Mouse (Mus musculus): ENCODE measurements around the gene Tns3. TPM values are rescaled to one million over a fixed set of nuclear protein-coding genes. Genes with fewer than 3 reads are reported as not detected.
A peak's percentile ranks its signal among the peaks of the same experiment; 100 is the strongest.

Tns3 gene
- polyA plus RNA-seq, 1 experiment: 29.2 TPM

DNA sequence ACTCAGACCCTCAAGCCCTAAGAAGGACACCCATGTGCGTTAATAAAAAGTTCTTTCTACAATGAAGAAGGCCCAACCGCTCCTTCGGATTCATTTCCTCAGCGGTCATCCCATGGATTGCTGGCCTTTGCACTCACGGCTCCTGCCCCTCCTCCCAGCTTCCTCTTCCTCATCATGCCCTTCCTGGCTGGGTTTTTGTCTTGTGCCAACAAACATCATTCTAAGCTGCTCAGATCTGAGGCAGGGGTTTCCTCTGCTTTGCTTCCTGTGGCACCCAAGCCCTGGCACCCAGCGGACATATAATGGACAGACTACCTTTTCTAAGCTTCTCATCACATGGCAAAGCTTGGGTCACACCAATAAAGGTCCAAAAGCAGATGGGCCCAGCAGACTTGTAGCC, 167.2 kb downstream of the Tns3 start:
- 92% methylated on average over 6 of the region's 6 CpGs for WGBS
- TF ChIP-seq CTCF (IDR thresholded peaks at IDR 0.05; ENCODE audit: borderline replicate concordance, insufficient read depth, low read depth, low read length): no peak
- no peak for TF ChIP-seq POLR2A (IDR thresholded peaks at IDR 0.05; ENCODE audit: borderline replicate concordance, insufficient read depth, low read length)
- H3K27ac ChIP-seq (ENCODE audit: insufficient read depth, low read length): no peak overlapping the region
- no peak for DNase-seq
- H3K4me3 ChIP-seq (replicated peaks; ENCODE audit: insufficient read depth, low read depth, low read length): no peak overlapping the region
- H3K27me3 ChIP-seq (ENCODE audit: control insufficient read depth, insufficient read depth, low read length): no peaks in the 10 kb centered on the region
- peaks cover 20% of the 10 kb centered on the region for H3K4me1 ChIP-seq (ENCODE audit: control insufficient read depth, insufficient read depth, low read length)

- TF ChIP-seq CTCF (IDR thresholded peaks at IDR 0.05; ENCODE audit: borderline replicate concordance, insufficient read depth, low read depth, low read length) (no peak), POLR2A (IDR thresholded peaks at IDR 0.05; ENCODE audit: borderline replicate concordance, insufficient read depth, low read length) (no peak)
- peak in 1 of 2 experiments; percentile 22 for DNase-seq
- H3K4me1 ChIP-seq (ENCODE audit: control insufficient read depth, insufficient read depth, low read length): peaks cover 20% of the 10 kb centered on the region
- no peak overlapping the region for H3K27ac ChIP-seq (ENCODE audit: insufficient read depth, low read length)
- H3K27me3 ChIP-seq (ENCODE audit: control insufficient read depth, insufficient read depth, low read length): no peaks in the 10 kb centered on the region
- WGBS: 86% methylated on average over 5 of the region's 5 CpGs
- H3K4me3 ChIP-seq (replicated peaks; ENCODE audit: insufficient read depth, low read depth, low read length): no peak overlapping the region
Measured at GRCm38 (mm10) chr11:8496686-8497085, 167.6 kb downstream of the Tns3 start.

DNA sequence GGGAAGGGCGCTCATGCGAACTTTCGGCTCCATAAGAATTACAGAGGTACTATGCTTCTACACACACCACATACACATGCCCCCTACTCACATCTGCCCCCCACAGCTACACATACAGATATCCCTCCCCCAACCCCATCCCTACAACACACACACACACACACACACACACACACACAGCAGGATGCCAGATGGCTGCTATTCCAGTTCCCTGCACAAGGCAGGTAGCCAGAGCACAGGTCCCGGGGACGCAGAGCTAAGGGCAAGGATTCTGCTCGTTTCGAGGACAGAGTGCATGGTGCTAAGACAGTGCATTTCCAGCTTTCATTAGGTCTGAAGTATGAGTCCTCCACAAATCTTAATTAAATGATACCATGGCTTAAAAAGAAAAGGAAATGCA, 168.5 kb downstream of the Tns3 start:
- no peak overlapping the region for H3K4me3 ChIP-seq (replicated peaks; ENCODE audit: insufficient read depth, low read depth, low read length)
- DNase-seq: peak; percentile 44 to 51
- no peak for TF ChIP-seq POLR2A (IDR thresholded peaks at IDR 0.05; ENCODE audit: borderline replicate concordance, insufficient read depth, low read length)
- no peak for TF ChIP-seq CTCF (IDR thresholded peaks at IDR 0.05; ENCODE audit: borderline replicate concordance, insufficient read depth, low read depth, low read length)
- H3K4me1 ChIP-seq (ENCODE audit: control insufficient read depth, insufficient read depth, low read length): peaks cover 20% of the 10 kb centered on the region
- H3K27ac ChIP-seq (ENCODE audit: insufficient read depth, low read length): no peak overlapping the region
- no peaks in the 10 kb centered on the region for H3K27me3 ChIP-seq (ENCODE audit: control insufficient read depth, insufficient read depth, low read length)
- 23% methylated on average over 7 of the region's 7 CpGs for WGBS

DNA sequence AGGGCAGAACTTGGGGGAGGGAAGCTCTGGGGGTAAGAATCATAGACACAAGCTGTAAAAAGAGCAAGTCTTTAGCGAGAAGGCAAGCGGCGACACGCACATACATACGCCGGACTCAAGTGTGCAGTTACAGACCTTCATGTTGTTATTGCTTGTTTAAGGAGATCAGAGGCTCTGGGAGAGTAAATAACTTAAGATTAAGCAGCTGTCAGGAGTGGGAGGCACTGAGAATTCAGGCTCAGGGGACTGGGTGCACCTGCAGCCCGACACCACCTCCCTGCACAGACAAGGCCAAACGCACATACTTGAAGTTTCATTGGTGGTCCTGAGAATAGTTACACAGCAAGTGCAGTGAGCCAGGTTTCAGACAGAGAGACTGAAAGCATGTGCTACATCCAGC, 169.3 kb downstream of the Tns3 start:
- no peak overlapping the region for H3K4me3 ChIP-seq (replicated peaks; ENCODE audit: insufficient read depth, low read depth, low read length)
- no peaks in the 10 kb centered on the region for H3K27me3 ChIP-seq (ENCODE audit: control insufficient read depth, insufficient read depth, low read length)
- 94% methylated on average over 8 of the region's 8 CpGs for WGBS
- no peak overlapping the region for H3K27ac ChIP-seq (ENCODE audit: insufficient read depth, low read length)
- TF ChIP-seq POLR2A (IDR thresholded peaks at IDR 0.05; ENCODE audit: borderline replicate concordance, insufficient read depth, low read length) (no peak), CTCF (IDR thresholded peaks at IDR 0.05; ENCODE audit: borderline replicate concordance, insufficient read depth, low read depth, low read length) (no peak)
- DNase-seq: no peak
- peaks cover 20% of the 10 kb centered on the region for H3K4me1 ChIP-seq (ENCODE audit: control insufficient read depth, insufficient read depth, low read length)

- WGBS: 68% methylated on average over 8 of the region's 8 CpGs
- TF ChIP-seq POLR2A (IDR thresholded peaks at IDR 0.05; ENCODE audit: borderline replicate concordance, insufficient read depth, low read length) (no peak), CTCF (IDR thresholded peaks at IDR 0.05; ENCODE audit: borderline replicate concordance, insufficient read depth, low read depth, low read length) (no peak)
- no peak overlapping the region for H3K4me3 ChIP-seq (replicated peaks; ENCODE audit: insufficient read depth, low read depth, low read length)
- no peaks in the 10 kb centered on the region for H3K27me3 ChIP-seq (ENCODE audit: control insufficient read depth, insufficient read depth, low read length)
- H3K27ac ChIP-seq (ENCODE audit: insufficient read depth, low read length): no peak overlapping the region
- peaks cover 20% of the 10 kb centered on the region for H3K4me1 ChIP-seq (ENCODE audit: control insufficient read depth, insufficient read depth, low read length)
- DNase-seq: no peak
Measured at GRCm38 (mm10) chr11:8493931-8494490, 170.3 kb downstream of the Tns3 start.

DNA sequence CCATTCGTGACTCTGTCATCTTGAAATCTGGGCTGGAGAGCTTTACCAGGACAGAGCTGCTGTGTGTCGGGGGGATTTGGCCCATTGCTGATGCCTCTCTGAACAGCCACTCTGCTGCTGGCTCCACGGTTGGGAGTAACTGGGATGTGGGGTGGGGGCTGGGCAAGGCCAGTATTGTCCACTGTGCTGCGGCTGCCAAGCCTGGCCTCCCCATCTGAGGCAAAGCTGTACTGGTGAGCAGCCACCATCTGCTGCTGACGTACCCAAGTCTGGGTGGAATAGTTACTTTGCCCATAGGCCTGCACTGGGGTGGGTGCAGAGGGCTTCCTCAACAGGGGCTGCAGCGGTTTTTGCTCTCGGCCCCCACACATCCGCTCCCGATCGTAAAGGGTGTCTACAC, 172.0 kb downstream of the Tns3 start:
- H3K27me3 ChIP-seq (ENCODE audit: control insufficient read depth, insufficient read depth, low read length): no peaks in the 10 kb centered on the region
- no peak overlapping the region for H3K27ac ChIP-seq (ENCODE audit: insufficient read depth, low read length)
- no peak for TF ChIP-seq POLR2A (IDR thresholded peaks at IDR 0.05; ENCODE audit: borderline replicate concordance, insufficient read depth, low read length)
- TF ChIP-seq CTCF (IDR thresholded peaks at IDR 0.05; ENCODE audit: borderline replicate concordance, insufficient read depth, low read depth, low read length): no peak
- WGBS: 58% methylated on average over 10 of the region's 10 CpGs
- H3K4me3 ChIP-seq (replicated peaks; ENCODE audit: insufficient read depth, low read depth, low read length): no peak overlapping the region
- H3K4me1 ChIP-seq (ENCODE audit: control insufficient read depth, insufficient read depth, low read length): peaks cover 20% of the 10 kb centered on the region
- DNase-seq: peak in 1 of 2 experiments; percentile 40

DNA sequence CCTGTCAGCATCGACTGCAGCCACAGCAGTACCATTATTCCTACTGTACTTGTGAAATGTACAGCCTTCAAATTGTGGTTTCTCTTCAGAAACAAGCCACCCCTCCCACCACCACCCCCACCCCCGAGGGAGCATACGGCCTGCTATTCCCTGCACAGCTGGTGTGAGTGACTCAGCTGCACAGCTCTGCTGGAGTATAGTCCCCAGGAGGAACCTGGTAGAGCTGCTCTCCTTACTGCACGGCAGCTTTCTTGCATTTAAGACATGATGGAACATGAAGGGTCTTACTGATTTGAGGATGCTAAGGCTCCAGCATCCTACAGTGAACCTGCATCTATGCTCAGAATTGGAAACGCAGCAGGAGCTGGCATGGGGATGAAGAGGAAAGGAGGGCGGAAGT, 176.1 kb downstream of the Tns3 start:
- WGBS: 37% methylated on average over 6 of the region's 6 CpGs
- no peak for DNase-seq
- Histone ChIP-seq H3K27me3 (ENCODE audit: control insufficient read depth, insufficient read depth, low read length) (no peaks in the 10 kb centered on the region), H3K27ac (ENCODE audit: insufficient read depth, low read length) (no peak overlapping the region), H3K4me1 (ENCODE audit: control insufficient read depth, insufficient read depth, low read length) (peaks cover 9% of the 10 kb centered on the region), H3K4me3 (replicated peaks; ENCODE audit: insufficient read depth, low read depth, low read length) (no peak overlapping the region)
- TF ChIP-seq CTCF (IDR thresholded peaks at IDR 0.05; ENCODE audit: borderline replicate concordance, insufficient read depth, low read depth, low read length) (no peak), POLR2A (IDR thresholded peaks at IDR 0.05; ENCODE audit: borderline replicate concordance, insufficient read depth, low read length) (no peak)

DNA sequence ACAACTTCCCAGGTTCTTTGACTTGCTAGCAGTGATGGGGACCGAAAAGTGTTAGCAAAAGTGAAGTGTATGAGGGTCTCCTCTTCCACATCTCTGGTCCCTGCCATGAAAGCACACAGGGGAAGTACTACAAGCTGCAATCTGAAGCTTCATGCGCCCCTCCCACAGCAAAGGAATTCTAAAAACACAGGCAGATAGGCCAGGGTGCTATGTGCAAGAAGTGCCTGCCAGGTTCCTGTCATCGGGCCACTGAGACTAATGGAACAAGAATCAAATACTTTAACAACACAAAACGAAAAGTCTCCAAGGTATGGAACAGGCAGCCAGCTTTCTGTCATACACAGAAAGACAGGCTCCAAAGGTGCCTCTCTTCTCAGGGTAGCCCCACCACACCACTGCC, 177.8 kb downstream of the Tns3 start:
- TF ChIP-seq POLR2A (IDR thresholded peaks at IDR 0.05; ENCODE audit: borderline replicate concordance, insufficient read depth, low read length) (no peak), CTCF (IDR thresholded peaks at IDR 0.05; ENCODE audit: borderline replicate concordance, insufficient read depth, low read depth, low read length) (no peak)

More for the DNA sequence above, 177.8 kb downstream of the Tns3 start:
- H3K27me3 ChIP-seq (ENCODE audit: control insufficient read depth, insufficient read depth, low read length): no peaks in the 10 kb centered on the region
- peaks cover 12% of the 10 kb centered on the region for H3K4me1 ChIP-seq (ENCODE audit: control insufficient read depth, insufficient read depth, low read length)
- DNase-seq: no peak
- 82% methylated on average over 4 of the region's 4 CpGs for WGBS
- no peak overlapping the region for H3K4me3 ChIP-seq (replicated peaks; ENCODE audit: insufficient read depth, low read depth, low read length)
- H3K27ac ChIP-seq (ENCODE audit: insufficient read depth, low read length): no peak overlapping the region
